Mouse (Mus musculus) heart, adult 8-10 months (tissue): ENCODE measurements around the gene Abat. TPM values are rescaled to one million over a fixed set of nuclear protein-coding genes. Genes with fewer than 3 reads are reported as not detected.

Experiments used
- DNase-seq: peaks from one replicate; pipeline ENCODE4 v3.0.0; 2022; ENCODE audit warnings: low spot score
- total RNA-seq, 4 experiments: library from RNA; stranded (reverse); gene quantifications; 2 replicates each; pipeline ENCODE4 v1.2.4; 2022

Gene Abat
- total RNA-seq, 4 experiments from 2014 or later: 9.1 to 18.3 (median 14.6) TPM

DNA sequence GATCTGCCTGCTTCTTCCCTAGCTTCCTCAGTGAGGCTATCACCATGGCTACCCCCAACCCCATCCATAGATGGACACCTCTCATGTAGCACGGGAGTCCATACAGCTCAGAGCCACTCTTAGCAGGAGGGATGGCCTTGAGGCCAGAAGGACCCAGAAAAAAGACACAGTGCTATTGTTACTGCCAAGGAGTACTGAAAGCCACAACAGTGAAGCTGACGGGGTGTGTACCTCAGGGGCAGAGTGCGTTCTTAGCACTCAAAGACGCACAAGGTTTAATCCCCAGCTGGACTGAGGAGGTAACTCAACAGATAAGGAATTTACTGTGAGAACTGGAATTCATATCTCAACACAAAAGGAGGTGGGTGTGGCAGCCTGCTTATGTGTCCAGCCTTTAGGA lies 59.8 kb downstream of the Abat start:
- DNase-seq: no peak

DNA sequence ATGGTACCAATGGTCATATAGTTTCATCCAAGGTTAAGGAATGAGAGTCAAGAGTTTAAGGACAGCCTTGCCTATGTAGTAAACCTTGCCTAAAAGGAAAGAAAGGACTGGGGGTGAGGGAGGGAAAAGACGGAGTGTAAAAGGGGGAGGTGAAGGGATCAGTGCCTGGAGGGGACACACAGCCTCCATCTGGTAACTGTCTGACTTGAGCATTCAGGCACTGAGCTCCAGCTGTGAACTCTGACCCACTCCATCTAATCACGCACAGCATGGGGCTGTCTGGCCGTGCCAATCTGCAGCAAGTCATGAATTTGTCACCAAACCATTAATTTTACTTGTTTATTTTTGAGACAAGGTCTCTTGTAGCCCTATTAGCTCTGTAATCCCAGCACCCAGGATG lies 60.5 kb downstream of the Abat start:
- no peak for DNase-seq

DNA sequence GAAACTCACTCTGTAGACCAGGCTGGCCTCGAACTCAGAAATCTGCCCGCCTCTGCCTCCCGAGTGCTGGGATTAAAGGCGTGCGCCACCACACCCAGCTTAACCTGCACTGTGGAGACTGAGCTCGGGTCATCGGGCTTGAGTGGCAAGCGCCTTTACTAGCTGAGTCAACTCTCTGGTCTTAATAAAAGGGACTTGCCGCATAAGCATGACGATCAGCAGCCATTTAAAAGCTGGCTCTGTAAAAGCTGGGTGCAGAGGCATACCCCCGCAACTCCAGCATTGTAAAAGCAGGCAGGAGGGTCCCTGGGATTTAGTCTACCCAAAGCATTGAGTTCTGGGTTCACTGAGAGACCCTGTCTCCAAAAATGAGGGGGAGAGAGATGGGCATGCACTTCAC lies 61.1 kb downstream of the Abat start:
- no peak for DNase-seq

DNA sequence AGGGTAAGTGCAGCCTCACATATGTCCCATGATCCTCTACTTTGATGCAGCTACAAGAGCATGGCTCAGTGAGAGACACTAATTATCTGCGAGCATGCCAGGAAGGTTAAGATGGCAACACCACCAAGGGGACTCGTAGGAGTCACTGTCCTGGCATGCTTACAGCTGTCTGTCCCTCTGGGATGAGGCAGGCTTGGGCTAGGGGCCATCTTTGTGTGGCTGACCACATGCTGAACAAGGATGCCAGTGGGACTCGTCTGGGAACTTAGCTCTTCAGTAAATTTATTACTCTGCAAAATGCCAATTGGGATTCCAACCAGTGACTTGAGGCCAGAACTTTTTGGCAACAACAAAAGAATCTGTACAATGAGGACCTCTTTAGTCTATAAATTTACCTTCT lies 62.9 kb downstream of the Abat start:
- DNase-seq: no peak

DNA sequence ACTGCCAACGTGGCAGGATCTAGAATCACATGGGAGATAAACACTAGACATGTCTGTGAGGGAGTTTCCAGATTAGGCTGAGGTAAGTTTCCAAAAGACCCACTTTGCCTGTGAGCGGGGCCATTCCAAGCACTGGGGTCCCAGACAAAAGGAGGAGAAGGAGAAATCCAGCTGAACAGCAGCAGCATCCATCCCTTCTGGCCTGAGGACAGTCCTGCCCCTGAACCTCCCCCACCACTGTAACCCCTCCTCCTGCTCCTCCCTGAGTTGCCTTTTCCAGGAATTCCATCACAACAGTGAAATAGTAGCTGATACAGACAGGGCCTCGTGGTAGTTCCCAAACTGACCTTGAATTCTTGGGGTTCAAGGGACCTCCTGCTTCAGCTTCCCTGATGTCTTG lies 63.7 kb downstream of the Abat start:
- DNase-seq: no peak

DNA sequence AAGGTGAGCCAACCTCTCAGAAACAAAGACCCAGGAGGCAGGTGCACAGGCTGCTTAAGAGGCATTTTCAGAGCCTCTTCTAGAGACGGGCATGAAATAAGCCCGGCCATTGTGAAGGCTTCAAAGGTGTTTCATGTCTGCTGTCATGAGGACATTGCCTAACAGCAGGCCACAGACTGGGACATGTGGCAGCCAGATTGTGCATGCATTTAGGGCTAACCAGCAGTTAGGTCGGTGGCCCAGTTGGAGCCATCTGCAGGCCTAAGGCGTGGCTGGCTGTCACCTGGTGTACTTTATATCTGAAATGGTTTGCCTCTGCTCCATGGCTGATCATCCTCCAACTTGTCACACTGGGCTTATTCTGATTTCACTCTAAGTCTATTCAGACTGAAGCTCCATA lies 65.1 kb downstream of the Abat start:
- no peak for DNase-seq

DNA sequence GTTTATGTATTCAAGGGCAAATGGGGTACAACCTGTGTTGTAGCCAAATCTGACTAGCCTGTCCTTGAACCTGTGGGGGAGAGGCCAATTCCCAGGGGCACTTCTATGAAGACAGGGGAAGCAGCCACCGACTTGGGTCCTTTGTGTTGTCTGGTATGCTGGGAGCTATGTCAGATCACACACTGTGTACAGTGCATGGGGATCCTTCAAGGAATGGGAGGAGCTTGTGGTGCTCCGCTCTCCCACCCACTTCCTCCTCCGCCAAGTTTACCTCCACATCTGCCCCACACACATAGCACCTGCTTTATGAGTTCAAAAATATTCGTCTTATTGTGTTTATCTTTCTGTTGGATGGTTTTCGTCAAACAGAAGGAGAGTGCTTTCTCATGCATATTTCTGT lies 66.3 kb downstream of the Abat start:
- DNase-seq: no peak

DNA sequence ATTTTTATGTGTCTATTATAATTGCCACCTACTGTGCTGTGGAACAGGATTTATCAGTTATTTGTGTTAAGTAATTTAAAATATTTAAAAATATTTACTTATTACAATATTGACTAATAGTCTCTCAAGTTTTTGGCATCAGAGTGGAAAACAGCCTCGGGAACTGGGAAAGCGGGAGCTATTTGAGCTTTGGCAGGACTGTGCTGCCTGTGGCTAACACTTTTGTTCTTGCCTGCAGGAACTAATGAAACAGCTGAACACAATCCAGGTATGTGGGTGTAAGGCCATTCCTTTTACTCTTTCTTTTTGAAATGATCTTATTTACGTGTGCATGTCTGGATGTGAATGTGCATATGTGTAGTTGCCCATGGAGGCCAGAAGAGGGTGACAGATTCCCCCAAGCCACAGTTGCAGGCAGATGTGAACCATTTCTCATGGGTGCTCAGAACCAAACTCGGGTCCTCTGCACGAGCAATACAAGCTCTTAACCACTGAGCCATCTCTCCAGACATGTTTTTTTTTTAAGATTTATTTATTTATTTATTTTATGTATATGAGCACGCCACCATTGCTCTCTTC lies 68.5 kb downstream of the Abat start:
- no peak for DNase-seq

DNA sequence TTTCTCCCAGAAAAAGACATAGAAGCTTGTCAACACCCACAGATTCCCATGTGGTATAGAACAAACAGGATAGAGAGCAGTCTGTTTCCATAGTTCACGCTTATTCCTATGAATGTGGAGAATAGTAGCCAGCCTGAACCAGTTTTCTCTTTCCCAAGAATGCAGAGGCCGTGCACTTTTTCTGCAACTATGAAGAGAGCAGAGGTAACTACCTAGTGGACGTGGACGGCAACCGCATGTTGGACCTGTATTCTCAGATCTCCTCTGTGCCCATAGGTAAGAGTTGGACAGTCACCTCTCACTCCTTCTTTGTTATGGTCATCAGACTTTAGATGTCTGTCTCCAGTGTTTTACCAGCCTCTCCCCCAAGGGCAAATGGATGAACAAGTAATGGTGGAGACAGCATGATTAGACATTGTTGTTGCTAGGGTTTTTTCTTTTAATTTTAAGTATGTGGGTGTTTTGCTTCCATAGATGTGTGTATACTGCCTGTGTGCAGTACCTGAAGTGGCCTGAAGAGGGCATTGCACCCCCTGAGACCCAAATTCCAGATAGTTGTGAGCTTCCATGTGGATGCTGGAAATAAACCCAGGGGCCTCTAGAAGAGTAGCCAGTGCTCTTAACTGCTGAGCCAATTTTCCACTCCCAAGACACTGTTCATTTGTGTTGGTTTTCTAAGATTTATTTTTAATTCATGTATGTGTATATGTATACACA lies 69.5 kb downstream of the Abat start:
- DNase-seq: no peak

DNA sequence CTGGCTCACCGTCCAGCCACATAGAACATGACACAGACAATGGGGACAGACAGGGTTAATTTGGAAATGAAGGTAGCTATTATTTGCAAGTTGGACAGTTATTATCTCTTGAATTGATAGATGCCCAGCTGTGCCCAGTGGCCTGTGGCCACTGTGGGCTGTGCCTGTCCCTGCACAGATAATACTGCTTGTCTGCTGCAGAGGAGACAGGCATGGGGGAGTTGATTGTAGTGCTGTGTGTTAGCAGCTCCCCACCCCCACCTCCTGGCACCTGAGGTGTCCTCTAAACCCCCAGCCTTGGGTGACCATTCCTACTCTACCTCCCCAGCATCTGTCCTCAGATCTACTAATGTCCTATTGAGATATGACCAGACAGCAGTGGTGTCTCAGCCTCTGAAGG lies 71.0 kb downstream of the Abat start:
- DNase-seq: no peak

DNA sequence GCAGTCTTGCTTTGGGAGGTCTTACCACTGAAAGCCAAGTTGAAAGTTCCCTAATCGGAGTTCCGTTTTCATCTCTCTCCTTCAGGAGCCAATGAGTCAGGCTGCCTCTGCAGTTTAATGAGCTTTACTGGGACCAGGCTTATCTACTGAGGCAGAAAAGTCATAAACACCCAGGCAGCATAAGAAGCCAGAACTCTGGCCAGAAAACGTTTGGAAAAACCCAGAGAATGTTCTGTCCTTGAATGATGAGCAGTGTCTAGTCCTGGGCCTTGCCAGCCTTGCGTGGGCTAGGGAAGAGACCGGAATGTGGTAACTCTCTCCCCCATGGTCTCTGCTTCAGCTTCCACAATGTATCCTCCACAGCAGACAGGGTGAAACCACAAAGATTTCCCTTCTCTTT lies 71.8 kb downstream of the Abat start:
- no peak for DNase-seq

DNA sequence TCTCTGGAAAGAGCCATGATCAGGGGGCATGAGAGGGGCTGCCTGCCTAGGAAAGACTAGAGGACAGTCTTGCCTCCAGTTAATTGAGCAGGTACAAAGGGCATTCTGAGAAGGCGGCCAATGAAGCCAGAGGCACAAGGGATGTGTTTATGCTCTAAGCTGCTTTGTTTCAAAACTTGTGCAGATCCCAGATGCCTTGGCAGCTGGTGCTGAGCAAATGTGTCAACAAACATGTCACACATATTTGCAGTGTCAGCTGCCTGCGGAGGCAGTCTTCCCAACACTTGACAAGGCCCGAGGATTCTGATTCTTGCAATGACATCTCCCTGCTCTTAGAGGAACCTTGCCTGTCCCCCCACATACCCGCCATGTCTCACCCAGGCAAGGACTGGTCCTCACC lies 82.2 kb downstream of the Abat start:
- no peak for DNase-seq

DNA sequence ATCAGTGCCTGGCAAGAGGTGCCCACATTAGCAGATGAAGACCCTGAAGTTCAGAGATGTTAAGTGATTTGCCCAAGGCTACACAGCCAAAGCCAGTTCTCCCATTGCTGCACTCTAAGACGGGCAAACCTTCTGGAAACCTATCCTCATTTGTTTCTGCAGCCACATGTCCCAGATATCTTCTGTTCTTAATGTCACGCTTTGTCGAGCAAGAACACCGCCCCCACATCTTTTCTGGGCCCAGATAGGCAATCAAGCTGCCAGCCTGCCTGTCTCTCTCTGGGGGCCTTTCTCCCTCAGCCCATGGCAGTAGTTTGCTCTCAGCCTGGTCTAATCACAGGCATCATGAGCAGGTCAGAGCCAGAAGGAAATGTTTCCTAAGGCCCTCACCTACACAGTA lies 83.1 kb downstream of the Abat start:
- no peak for DNase-seq

DNA sequence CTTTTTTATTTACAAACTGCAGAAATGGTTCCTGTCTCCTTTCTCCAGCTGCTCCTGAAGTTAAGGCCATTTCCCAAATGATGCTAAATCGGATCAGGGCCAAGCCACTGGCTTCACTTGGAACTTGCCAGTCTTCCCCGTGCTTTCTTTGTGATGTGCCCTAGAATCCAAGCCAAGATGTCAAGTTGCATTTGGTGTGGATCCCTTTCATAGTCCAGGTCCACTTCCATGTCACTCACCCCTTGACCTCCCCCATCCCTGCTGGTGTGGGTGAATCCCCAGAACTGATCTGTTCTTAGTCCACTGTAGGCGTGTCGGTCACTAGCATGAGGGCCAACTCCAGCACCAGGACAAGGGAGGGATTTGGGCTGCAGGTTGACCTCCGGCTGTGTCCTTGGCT lies 84.3 kb downstream of the Abat start:
- no peak for DNase-seq

DNA sequence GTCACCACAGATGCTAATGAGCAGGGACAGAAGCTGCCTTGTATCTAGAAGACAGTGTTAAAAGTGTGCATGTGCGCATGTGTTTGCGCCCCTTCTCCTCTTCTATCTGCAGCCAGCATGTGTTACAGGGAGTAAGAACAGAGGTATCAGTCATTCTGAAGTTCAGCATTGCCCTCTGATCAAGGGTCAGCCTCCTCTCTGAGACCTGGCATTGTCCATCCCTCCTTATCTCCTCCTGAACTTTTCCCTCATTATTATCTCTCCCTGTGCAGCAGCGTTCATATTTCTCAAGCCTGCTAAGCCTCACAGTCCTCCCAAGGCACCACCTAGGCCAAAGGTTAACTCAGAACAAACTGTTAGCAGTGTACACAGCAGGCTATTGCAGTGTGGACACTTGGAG lies 90.6 kb downstream of the Abat start:
- DNase-seq: no peak

DNA sequence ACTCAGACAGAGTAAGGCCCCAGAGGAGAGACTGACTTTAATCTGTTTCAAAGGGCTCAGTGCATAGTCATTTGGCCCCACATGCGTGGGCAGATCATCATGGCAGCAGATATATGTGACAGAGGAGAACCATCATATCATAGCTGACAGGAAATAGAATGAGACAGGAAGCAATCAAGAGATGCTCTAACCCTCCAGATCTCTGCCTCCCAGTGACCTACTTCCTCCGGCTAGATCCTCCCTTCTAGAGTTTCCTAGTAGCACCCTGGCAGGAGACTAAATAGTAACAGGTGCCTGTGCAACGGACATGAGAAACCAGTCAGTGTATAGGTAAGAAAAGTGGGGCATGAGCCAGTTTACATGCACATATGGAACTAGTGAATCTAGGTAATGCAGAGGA lies 97.2 kb downstream of the Abat start:
- DNase-seq: no peak

DNA sequence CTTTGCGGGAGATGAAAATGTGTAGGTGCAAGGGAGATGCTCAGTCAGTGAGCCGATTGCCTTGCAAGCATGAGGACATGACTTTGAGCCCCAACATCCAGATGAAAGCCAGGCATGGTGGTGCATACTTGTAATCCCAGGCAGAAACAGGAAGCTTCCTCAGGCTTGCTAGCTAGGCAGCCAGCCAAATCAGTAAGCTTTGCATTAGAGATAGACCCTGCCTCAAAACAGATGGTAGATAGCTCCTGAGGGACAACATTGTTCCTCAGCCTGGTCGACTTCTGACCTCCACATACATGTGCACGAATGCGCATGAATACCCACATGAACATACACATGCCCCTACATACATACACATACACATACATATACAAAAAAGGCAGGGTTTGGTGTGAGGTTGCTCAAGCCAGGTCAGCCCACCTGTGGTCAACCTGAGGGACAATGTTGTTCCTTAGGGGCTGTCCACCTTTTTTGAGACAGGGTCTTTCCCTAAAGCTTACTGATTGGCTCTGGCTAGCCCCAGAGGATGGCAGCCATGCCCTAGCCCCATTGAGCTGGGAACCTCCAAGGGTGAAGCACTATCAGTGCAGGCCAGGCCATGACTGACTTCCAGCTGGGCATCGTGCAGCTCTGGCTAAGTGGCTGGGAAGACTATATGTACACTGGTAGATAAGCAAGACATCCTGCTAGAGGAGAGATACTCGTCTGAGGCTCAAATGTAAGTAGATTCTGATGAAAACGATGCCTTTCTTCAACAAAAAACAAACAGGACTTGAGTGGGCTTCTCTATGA lies 99.2 kb downstream of the Abat start:
- DNase-seq: no peak

DNA sequence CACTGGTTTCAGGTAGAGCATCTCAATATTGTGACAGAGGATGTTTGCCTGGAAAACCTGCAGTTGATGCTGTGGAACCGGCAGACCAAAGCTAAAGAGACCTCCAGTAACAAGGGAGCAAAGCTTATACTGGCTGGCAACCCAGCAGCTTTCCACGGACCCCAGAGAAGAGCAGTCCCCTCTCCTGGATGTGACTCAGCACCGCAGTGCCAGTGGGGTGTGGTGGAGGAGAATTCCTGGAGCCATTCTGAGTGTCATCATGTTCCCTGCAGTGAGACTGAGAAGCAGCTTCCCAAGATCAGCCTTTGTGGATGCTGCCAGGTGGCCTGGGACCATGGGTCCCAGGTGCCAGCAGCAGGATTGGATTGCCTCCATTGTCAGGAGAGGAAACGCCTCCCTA lies 99.8 kb downstream of the Abat start:
- no peak for DNase-seq

DNA sequence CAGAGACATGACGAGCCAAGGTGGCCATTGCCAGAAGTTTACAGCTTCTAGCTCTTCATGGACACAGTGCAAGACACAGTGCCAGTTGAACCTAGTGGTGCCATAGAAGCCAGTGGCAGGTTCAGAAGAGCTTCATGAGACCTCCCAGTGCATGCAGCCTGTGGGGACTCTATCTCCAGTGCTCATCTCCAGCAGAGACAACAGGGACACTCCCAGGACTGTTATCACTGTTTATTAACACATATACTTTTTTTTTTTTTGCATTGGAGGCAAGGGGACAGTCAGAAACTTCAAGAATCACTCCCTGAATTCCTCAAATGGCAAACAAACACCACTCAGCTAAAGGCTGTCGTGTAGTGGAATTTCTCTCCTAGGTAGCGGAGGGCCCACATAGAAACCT lies 100.2 kb downstream of the Abat start:
- DNase-seq: no peak

DNA sequence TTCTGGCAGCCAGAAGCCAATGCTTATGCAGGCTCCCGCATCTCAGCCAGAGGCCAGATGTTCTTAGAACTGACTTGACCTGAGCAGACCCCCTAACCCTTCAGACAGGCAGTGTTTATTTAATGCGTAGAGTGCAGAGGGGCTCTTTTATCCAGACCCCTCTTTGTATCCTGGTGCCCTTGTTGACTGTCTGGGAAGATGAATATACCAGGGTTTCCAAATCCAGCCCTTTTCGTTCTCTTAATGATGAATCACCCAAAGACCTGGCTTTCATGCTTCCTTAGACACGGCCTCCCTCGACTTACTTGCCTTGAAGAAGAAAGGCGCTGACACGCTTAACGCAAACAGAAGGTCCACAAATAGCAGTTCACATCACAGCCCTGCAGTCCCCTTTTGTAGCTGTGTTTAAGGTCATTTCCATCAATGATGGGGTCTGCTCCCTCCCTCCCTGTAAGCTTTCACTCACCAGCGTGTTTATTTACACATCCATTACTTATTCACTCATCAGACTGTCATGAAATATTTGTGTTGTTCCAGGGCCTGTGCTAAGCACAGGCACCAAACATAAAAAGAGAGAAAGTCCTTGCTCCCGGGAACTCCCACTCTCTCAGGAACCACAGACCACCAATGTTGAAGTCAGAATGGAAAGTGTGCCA lies 106.6 kb downstream of the Abat start:
- no peak for DNase-seq

DNA sequence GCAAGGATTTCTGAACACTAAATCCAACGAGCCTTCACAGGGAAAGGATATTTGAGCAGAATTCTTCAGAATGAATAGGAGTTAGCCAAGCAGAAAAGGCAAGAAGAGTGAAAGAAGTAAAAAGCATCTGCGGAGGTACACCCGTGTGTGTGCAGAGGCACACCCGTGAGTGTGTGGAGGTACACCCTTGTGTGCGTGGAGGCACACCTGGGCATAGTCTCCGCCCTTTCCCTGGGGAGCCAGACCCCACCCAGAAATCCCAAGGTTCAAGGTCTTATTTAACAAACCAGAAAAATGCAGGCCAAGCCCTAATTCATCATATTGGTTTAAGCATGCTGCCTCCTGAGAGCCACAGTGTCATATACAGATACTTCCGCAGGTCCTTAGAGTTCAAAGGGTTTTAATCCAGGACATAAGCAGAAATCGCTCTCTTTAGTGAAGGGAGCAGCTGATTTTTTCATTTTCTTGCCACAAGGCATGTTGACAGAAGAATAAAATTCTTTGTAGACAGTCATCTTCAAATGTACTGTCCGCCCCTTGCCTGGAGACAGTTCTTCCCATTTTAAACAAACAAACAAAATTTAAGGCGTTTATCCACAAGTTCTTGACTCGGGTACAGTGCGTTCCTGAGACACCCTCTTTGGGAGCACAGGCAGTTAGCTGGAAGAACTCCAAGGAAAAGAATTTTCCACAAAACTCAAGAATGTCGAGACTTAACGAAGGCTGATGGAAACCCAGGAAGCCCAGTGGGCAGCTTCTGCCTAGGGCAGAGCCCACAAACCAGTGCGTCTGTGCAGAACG lies 107.3 kb downstream of the Abat start:
- no peak for DNase-seq

DNA sequence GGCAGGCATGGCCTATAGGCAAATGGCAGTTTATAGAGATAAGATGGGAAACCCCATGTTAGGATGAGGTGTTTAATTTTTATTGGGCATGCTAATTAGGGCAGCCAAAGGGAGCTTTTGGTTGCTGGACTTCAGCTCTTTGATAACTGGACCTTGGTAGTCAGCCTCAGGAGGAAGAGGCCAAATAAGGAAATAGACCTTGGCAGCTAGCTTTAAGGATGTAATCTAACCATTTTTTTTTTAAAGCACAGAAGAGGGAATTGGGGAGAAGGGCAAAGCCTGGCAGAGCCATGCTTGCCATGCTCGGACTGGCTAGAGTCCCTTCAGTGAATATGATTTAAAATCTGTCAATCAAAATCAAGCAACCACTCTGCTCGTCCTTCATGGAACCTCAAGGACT lies 117.2 kb downstream of the Abat start:
- no peak for DNase-seq
